In the genomic region with DNA sequence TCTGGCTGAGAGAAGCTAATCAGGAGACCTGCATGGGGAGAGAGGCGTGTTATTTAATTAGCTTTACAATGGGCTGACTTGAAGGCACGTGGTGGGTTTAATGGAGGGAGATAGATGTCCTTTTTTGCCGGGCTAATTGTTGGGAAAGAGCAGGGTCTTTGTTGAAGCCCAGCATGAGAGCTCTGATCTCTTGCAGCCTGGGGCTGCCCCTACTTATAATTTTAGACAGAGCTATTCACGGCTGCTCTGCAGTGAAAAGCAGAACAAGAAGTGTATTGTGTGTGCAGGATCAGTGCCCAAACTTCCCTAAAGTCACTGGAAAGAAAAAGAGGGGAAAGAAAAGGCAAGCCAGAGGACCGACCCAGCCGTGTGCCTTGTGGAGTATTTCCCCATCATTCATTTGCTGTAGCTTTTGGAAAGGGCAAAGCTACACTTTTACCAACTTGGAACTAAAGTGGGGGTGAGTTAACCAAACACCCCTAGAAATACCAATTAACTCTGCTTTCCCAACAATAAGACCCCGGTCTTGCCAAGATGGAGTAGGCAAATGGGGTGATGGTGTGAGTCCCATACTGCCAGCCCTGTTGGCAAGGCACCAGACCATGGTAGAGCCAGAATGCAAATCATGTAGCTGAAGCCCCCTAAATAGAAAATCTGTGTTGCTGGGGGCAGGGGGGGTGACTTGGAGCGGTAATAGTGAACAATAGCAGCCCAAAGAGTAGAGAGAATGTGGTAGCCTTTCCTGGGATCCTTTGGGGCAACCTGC, we compare ENCODE assay signal across 11 mouse cellular contexts. TPM values are rescaled to one million over a fixed set of nuclear protein-coding genes. Genes with fewer than 3 reads are reported as not detected.
A peak's percentile ranks its signal among the peaks of the same experiment; 100 is the strongest.
DNase-seq lines count a peak whose midpoint lies in the region; ATAC-seq lines count a peak whose summit lies in the region.
"Had no signal": no experiment of that assay in that cellular context is flagged by ENCODE, and none has a peak within 500 bp of the region (broad histone marks: within the 10 kb centered on the region; RNA-seq: fewer than 3 reads in every experiment).

No protein-coding gene starts in this region.

- H3K4me2 ChIP-seq in midbrain, embryonic 11.5 days: no peak overlapping the region
- no peak overlapping the region for H3K4me2 ChIP-seq in embryonic facial prominence, embryonic 14.5 days (ENCODE audit: low read depth, low read length)
- H3K4me2 ChIP-seq: liver, embryonic 11.5 days had no signal

- H3K9me3 ChIP-seq in midbrain, embryonic 11.5 days (ENCODE audit: control insufficient read depth, low read length): no peaks in the 10 kb centered on the region
- H3K9me3 ChIP-seq in midbrain, embryonic 10.5 days (replicated peaks): no peaks in the 10 kb centered on the region
- no peaks in the 10 kb centered on the region for H3K9me3 ChIP-seq in embryonic facial prominence, embryonic 14.5 days (ENCODE audit: control insufficient read depth, low read length)
- no peaks in the 10 kb centered on the region for H3K9me3 ChIP-seq in limb, embryonic 10.5 days (replicated peaks)

- peak; percentile 79 for ATAC-seq in midbrain, embryonic 11.5 days (ENCODE audit: low FRiP score)
- ATAC-seq in embryonic facial prominence, embryonic 14.5 days (ENCODE audit: low read depth): peak; percentile 60; the same call in 1 of the 2 replicates

- H3K4me1 ChIP-seq in midbrain, embryonic 11.5 days (ENCODE audit: control insufficient read depth, insufficient read depth, low read length): peaks cover 18% of the 10 kb centered on the region
- peaks cover 23% of the 10 kb centered on the region for H3K4me1 ChIP-seq in midbrain, embryonic 10.5 days
- H3K4me1 ChIP-seq in embryonic facial prominence, embryonic 14.5 days (ENCODE audit: control insufficient read depth, insufficient read depth, low read length): peaks cover 5% of the 10 kb centered on the region; the same call in 1 of the 2 replicates
- H3K4me1 ChIP-seq in limb, embryonic 10.5 days: peaks cover 22% of the 10 kb centered on the region

- no peak for DNase-seq in midbrain, embryonic 11.5 days (ENCODE audit: low spot score, missing footprints)
- DNase-seq in midbrain, embryonic 10.5 days (ENCODE audit: low spot score): no peak
- peak; percentile 58 for DNase-seq in embryonic facial prominence, embryonic 14.5 days (ENCODE audit: low spot score)
- DNase-seq in limb, embryonic 10.5 days (ENCODE audit: low spot score): no peak
- peak; percentile 58 for DNase-seq in retina, embryonic 14.5 days (ENCODE audit: low spot score)
- no peak for DNase-seq in lung, postnatal 36 days
- no peak for DNase-seq in MN1 (ENCODE audit: low spot score)
- DNase-seq in adrenal gland, adult 8-10 months: no peak
- DNase-seq: cerebellum, adult 2 months had no signal

- no peak overlapping the region for H3K27ac ChIP-seq in midbrain, embryonic 11.5 days (ENCODE audit: low read depth, low read length)
- no peak overlapping the region for H3K27ac ChIP-seq in midbrain, embryonic 10.5 days (replicated peaks)
- H3K27ac ChIP-seq in embryonic facial prominence, embryonic 14.5 days (replicated peaks; ENCODE audit: low read depth, low read length): no peak overlapping the region; the same call in 1 of the 2 replicates
- peak overlapping the region; percentile 59; the same call in 1 of the 2 replicates for H3K27ac ChIP-seq in limb, embryonic 10.5 days

- no peak overlapping the region for H3K4me3 ChIP-seq in midbrain, embryonic 11.5 days (ENCODE audit: low read depth, low read length)
- no peak overlapping the region for H3K4me3 ChIP-seq in midbrain, embryonic 10.5 days
- H3K4me3 ChIP-seq in embryonic facial prominence, embryonic 14.5 days (ENCODE audit: low read depth, low read length): no peak overlapping the region
- H3K4me3 ChIP-seq in limb, embryonic 10.5 days: no peak overlapping the region

- no peak overlapping the region for H3K9ac ChIP-seq in midbrain, embryonic 11.5 days (ENCODE audit: low read length)
- H3K9ac ChIP-seq in embryonic facial prominence, embryonic 14.5 days (ENCODE audit: low read depth, low read length): no peak overlapping the region

- H3K27me3 ChIP-seq in midbrain, embryonic 11.5 days (ENCODE audit: control insufficient read depth, insufficient read depth, low read length): peaks cover 82% of the 10 kb centered on the region
- peaks cover 100% of the 10 kb centered on the region for H3K27me3 ChIP-seq in midbrain, embryonic 10.5 days (ENCODE audit: low read depth, poor library complexity, severe bottlenecking)
- peaks cover 5% of the 10 kb centered on the region; the same call in 1 of the 2 replicates for H3K27me3 ChIP-seq in embryonic facial prominence, embryonic 14.5 days (replicated peaks; ENCODE audit: control insufficient read depth, insufficient read depth, low read length)
- H3K27me3 ChIP-seq in limb, embryonic 10.5 days (ENCODE audit: low read depth, poor library complexity, severe bottlenecking): 0 out of 2 replicates have a peak, but pooled peaks cover 5% of the 10 kb centered on the region

- 16% methylated on average over 8 of the region's 8 CpGs for WGBS in midbrain, embryonic 11.5 days
- 21% methylated on average over 8 of the region's 8 CpGs for WGBS in midbrain, embryonic 10.5 days
- 16% methylated on average over 8 of the region's 8 CpGs for WGBS in embryonic facial prominence, embryonic 14.5 days
- WGBS in limb, embryonic 10.5 days: 36% methylated on average over 8 of the region's 8 CpGs

- H3K36me3 ChIP-seq in midbrain, embryonic 11.5 days (ENCODE audit: control insufficient read depth, insufficient read depth, low read length): no peaks in the 10 kb centered on the region
- no peaks in the 10 kb centered on the region for H3K36me3 ChIP-seq in midbrain, embryonic 10.5 days
- H3K36me3 ChIP-seq in embryonic facial prominence, embryonic 14.5 days (ENCODE audit: control insufficient read depth, insufficient read depth, low read length): no peaks in the 10 kb centered on the region
- H3K36me3 ChIP-seq in limb, embryonic 10.5 days: no peaks in the 10 kb centered on the region
- H3K36me3 ChIP-seq: G1E had no signal

RNA-seq across cellular contexts. Expression of a gene that starts 50.0 kb away (rescaled TPM):
- 21.7 and 22.9 TPM in 2 replicates for polyA plus RNA-seq in midbrain, embryonic 11.5 days (2014; fragmentation: Nextera tagmentation; extraction: Ambion mirVana)
- polyA plus RNA-seq in midbrain, embryonic 10.5 days (2016; fragmentation: Nextera tagmentation; extraction: Ambion mirVana): 25.7 and 26.2 TPM in 2 replicates
- 32.7 and 35.8 TPM in 2 replicates for polyA plus RNA-seq in embryonic facial prominence, embryonic 14.5 days (2014; fragmentation: Nextera tagmentation; extraction: Ambion mirVana)
- 50.1 and 50.3 TPM in 2 replicates for polyA plus RNA-seq in limb, embryonic 10.5 days (2016; fragmentation: Nextera tagmentation; extraction: Ambion mirVana)
- total RNA-seq in adrenal gland, adult 8-10 months (2022): 10 to 100 TPM; 21.2 to 39.9 (median 34.8) TPM
- polyA plus RNA-seq: G1E had no signal

Comparison
In these comparisons a context has a peak if more than half of its experiments do, and no peak if none do; other contexts are left out.
1. DNase-seq: peak in embryonic facial prominence, embryonic 14.5 days (single experiment) and retina, embryonic 14.5 days (single experiment); none in midbrain, embryonic 11.5 days (single experiment), midbrain, embryonic 10.5 days (single experiment), limb, embryonic 10.5 days (single experiment), lung, postnatal 36 days (single experiment), MN1 (single experiment) and adrenal gland, adult 8-10 months (single experiment).